Mouse (Mus musculus): ENCODE measurements around the gene Dirc2. TPM values are rescaled to one million over a fixed set of nuclear protein-coding genes. Genes with fewer than 3 reads are reported as not detected.

Gene Dirc2
- polyA plus RNA-seq, 1 experiment: 56.0 TPM

DNA sequence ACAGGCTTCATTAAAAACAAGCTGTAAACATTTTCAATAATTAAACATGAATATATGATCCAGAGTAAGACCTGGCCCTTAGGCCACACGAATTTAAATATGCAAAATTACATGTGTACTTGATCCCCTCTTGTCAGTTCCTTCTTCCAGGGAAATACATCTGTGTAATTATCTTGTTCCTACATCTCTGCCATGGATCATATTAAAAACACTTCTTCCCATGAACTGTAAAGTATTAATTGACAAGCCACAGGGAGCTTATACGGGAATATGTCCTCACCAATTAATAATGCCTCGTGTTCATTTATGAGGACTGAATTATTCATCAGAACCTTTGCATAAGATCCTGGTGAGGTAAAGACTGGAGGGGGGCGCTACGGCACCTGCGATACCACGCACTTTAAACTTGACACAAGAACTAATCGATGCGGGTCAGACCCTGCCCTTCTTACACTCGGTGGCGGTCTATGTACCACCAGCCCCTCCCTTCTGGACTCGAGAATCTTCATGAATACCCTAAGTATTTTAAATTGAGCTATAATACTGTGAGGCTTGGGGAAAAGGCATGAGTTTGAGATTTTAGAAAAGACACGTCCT is 74.8 kb downstream of the Dirc2 start:
- no peak for DNase-seq (ENCODE audit: extremely low spot score in 1 of 2, low spot score in 1 of 2)

GRCm38 (mm10) chr16:35691606-35692005 is 77.5 kb downstream of the Dirc2 start:
- no peak for DNase-seq (ENCODE audit: extremely low spot score in 1 of 2, low spot score in 1 of 2)

- no peak for DNase-seq (ENCODE audit: extremely low spot score in 1 of 2, low spot score in 1 of 2)
Observed at GRCm38 (mm10) chr16:35686491-35686890, 82.7 kb downstream of the Dirc2 start.

- no peak for DNase-seq (ENCODE audit: extremely low spot score in 1 of 2, low spot score in 1 of 2)
Observed at GRCm38 (mm10) chr16:35685027-35685426, 84.1 kb downstream of the Dirc2 start.

DNA sequence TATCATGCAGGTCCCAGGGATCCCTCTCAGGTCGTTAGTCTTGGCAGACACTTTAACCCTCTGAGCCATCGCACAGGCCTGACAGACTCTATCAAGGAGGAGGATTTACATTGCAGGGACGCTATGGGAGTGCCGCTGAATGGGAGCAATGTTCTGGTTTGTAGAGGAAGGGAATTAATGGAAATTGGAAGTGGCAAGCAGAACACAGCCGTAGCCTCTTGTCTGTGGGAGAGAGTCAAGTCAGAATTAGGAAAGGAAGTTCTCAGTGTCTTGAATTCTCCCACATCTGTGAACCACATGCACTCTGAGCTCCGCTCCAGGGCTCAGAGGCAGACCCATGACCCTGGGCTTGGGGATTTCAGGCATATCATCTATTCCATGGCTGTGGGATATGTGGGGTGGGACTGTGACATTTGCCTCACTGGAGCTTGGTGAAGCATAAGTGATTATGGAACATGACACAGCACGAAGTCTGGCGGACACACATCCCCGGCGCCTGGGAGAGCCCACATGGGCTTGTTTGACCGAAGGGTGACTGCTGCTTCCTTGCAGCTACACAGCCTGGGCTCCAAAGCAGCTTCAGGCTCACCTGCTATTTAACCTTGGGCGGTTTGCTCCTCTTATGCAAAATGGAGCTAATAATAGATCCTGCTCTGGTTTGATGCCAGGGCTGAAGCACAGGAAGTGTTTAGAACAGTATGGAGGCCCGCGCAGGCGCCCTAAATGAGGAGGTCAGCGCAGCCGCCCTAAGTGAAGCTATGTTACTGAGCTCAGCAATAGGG is 87.6 kb downstream of the Dirc2 start:
- no peak for DNase-seq (ENCODE audit: extremely low spot score in 1 of 2, low spot score in 1 of 2)

GRCm38 (mm10) chr16:35678476-35678875 is 90.7 kb downstream of the Dirc2 start:
- no peak for DNase-seq (ENCODE audit: extremely low spot score in 1 of 2, low spot score in 1 of 2)

GRCm38 (mm10) chr16:35677511-35678113 is 91.5 kb downstream of the Dirc2 start:
- DNase-seq (ENCODE audit: extremely low spot score in 1 of 2, low spot score in 1 of 2): no peak

- no peak for DNase-seq (ENCODE audit: extremely low spot score in 1 of 2, low spot score in 1 of 2)
Observed at GRCm38 (mm10) chr16:35664847-35665246, 104.3 kb downstream of the Dirc2 start.

DNA sequence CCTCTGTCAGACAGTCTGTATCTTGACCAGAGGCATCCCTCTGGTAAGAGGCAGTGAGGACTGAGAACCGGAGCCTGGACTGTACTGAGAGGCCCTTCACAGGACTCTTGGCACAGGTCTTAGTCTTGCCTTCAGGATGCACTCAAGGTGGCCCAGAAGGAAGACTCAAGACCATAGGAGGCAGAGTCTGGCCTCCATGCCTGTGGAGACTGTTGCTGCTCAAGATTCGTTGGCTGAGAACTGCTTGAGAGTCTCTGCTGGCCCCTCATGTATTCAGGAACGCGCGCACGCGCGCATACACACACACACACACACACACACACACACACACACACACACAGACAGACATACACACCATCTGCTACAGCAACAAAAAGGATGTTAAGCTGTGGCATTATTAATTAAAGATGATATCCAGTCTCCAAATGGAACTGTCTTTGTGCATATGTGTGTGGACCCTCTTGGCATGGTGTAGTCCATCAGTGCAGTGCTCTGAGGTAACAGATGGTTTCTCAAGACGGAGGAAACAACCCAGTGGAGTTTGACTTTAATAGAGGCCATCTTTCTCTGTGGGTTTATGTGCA is 105.2 kb downstream of the Dirc2 start:
- DNase-seq (ENCODE audit: extremely low spot score in 1 of 2, low spot score in 1 of 2): no peak

DNA sequence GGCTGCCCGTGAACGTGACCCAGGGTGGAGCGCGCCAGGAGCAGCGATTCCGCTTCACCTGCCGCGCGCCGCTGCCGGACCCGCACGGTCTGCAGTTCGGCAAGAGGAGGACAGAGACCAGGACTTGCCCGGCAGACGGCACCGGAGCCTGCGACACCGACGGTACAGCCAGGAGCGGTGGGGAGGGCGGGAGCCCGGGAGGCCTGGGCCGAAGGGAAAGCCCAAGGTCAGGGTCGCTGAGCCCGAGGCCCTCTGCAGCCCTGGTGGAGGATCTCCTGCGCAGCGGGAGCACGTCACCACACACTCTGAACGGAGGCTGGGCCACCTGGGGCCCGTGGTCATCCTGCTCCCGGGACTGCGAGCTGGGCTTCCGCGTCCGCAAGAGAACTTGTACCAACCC is 108.9 kb downstream of the Dirc2 start:
- no peak for DNase-seq (ENCODE audit: extremely low spot score in 1 of 2, low spot score in 1 of 2)

DNA sequence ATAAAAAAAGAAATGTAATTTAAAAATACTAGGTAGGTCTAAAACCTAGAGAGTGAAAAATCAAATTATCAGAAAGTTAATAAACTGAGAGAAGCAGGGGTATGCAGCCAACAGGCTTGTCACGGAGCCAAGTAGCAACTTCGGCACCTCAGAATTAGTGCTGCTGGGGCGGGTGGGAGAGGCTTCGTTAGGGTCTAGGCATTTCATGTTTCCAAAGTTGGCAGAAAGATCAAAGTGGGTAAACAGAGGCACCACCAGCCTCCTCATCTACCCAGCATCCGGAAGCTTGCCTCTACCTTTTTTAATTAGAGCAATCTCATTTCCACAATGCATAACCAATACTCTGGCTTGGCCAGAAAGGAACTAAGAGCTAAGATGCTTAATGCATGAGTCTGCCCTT is 115.2 kb downstream of the Dirc2 start:
- DNase-seq (ENCODE audit: extremely low spot score in 1 of 2, low spot score in 1 of 2): no peak

- no peak for DNase-seq (ENCODE audit: extremely low spot score in 1 of 2, low spot score in 1 of 2)
Observed at GRCm38 (mm10) chr16:35652706-35653105, 116.5 kb downstream of the Dirc2 start.

- no peak for DNase-seq (ENCODE audit: extremely low spot score in 1 of 2, low spot score in 1 of 2)
Observed at GRCm38 (mm10) chr16:35652206-35652605, 117.0 kb downstream of the Dirc2 start.

- DNase-seq (ENCODE audit: extremely low spot score in 1 of 2, low spot score in 1 of 2): no peak
Observed at GRCm38 (mm10) chr16:35648862-35649261, 120.3 kb downstream of the Dirc2 start.

Other genes with a start within 250 kb of the Dirc2 start
- gene Sema5b, start 228.2 kb downstream of the Dirc2 start, polyA plus RNA-seq (2012; rRNA removed): 22.3 and 24.1 TPM in 2 replicates
- 5.9 and 6.5 TPM in 2 replicates for gene Hspbap1, start 1.0 kb upstream of the Dirc2 start, polyA plus RNA-seq (2012; rRNA removed)
- 2.1 TPM in 2 replicates for gene Parp14, start 102.2 kb upstream of the Dirc2 start, polyA plus RNA-seq (2012; rRNA removed)
- gene Parp9, start 169.1 kb upstream of the Dirc2 start, polyA plus RNA-seq (2012; rRNA removed): 3.8 and 4.5 TPM in 2 replicates
- gene Dtx3l, start 169.8 kb upstream of the Dirc2 start, polyA plus RNA-seq (2012; rRNA removed): 3.0 TPM in 2 replicates
- 44.0 and 48.2 TPM in 2 replicates for gene Kpna1, start 209.4 kb upstream of the Dirc2 start, polyA plus RNA-seq (2012; rRNA removed)